Mouse (Mus musculus): ENCODE data around the gene Supt20. TPM values are rescaled to one million over a fixed set of nuclear protein-coding genes. Genes with fewer than 3 reads are reported as not detected.

Supt20 gene
- total and polyA plus RNA-seq, 3 experiments: 34.1 to 69.5 (median 38.6) TPM

DNA sequence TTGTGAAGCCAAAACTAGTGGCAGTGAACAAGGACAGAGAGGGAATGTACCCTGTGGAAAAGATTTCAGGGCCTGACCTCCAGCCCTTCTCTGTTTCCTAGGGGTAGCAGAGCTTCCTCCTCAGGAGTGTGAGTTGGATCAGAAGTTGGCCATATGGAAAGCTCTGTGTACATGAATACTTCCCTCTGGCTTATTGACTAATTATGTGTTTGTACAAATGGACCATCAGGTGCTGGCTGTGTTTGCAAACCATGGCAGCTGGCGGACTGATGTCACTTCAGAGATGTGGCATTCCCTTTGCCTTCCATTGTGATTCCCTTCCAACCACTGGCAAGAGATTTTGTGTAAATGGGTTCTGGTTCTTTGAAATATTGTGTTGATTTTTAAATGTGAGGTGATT is 68.7 kb downstream of the Supt20 start:
- Histone ChIP-seq H3K36me3 (replicated peaks in 1 of 2; ENCODE audit: control insufficient read depth in 1 of 2, insufficient read depth in 1 of 2, low read length in 1 of 2) (no peaks in the 10 kb centered on the region), H3K4me3 (replicated peaks in 1 of 3; ENCODE audit: low read depth in 2 of 3, low read length in 2 of 3, poor library complexity in 1 of 3) (no peak overlapping the region), H3K27ac (ENCODE audit: insufficient read depth, low read depth) (no peak overlapping the region), H3K79me2 (replicated peaks; ENCODE audit: control insufficient read depth, extremely low read depth, insufficient read depth, poor library complexity, severe bottlenecking) (no peaks in the 10 kb centered on the region), H3K9ac (ENCODE audit: insufficient read depth, low read depth) (no peak overlapping the region), H3K4me1 (ENCODE audit: control insufficient read depth in 1 of 2, insufficient read depth in 2 of 2) (no peaks in the 10 kb centered on the region), H3K4me2 (ENCODE audit: insufficient read depth, low read depth, poor library complexity, severe bottlenecking) (no peak overlapping the region), H3K9me3 (replicated peaks; ENCODE audit: low read length) (no peaks in the 10 kb centered on the region), H3K27me3 (replicated peaks) (no peaks in the 10 kb centered on the region)
- dilution Hi-C loops (cut with MboI; ENCODE audit: extremely low pct_ligation_motif_present, extremely low pct_unique_long_range_greater_than_20kb, low sequenced_read_pairs) (no loop called here), in situ Hi-C loops (cut with MboI; ENCODE audit: low pct_ligation_motif_present, low pct_unique_long_range_greater_than_20kb, low sequenced_read_pairs) (no loop called here)
- TF ChIP-seq MAFK (IDR thresholded peaks at IDR 0.05; ENCODE audit: insufficient replicate concordance, low read length): no peak
- no peak for TF ChIP-seq EP300 (IDR thresholded peaks at IDR 0.05; ENCODE audit: low read length)
- no peak for TF ChIP-seq IRF4 (IDR thresholded peaks at IDR 0.05; ENCODE audit: low read depth, low read length)
- TF ChIP-seq JUN (IDR thresholded peaks at IDR 0.05; ENCODE audit: insufficient read depth, low read depth, low read length): no peak
- no peak for TF ChIP-seq CHD2 (IDR thresholded peaks at IDR 0.05; ENCODE audit: low read length)
- no peak for DNase-seq (ENCODE audit: extremely low read depth)

DNA sequence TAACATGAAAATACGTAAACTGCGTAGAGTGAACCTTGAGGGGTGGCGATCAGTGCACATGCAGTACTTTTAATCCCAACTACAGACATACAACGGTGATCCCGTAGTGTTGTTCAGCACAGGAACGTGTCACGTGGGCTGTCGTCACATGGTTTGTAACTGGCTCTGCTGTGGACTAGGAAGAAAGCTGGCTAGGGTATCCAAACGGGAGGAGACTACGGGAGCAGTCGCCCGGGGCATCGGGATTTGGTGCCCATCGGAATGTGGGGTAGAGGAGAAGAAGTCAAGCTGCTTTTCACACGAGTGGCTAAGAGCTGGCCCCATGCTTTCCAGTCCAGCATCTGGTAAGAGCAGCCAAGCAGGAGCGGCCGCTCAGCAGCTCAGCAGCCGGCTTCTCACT is 71.8 kb downstream of the Supt20 start:
- H3K36me3 ChIP-seq (replicated peaks in 1 of 2; ENCODE audit: control insufficient read depth in 1 of 2, insufficient read depth in 1 of 2, low read length in 1 of 2): no peaks in the 10 kb centered on the region
- H3K4me1 ChIP-seq (ENCODE audit: control insufficient read depth in 1 of 2, insufficient read depth in 2 of 2): no peaks in the 10 kb centered on the region
- no peak overlapping the region for H3K4me3 ChIP-seq (replicated peaks in 1 of 3; ENCODE audit: low read depth in 2 of 3, low read length in 2 of 3, poor library complexity in 1 of 3)
- H3K79me2 ChIP-seq (replicated peaks; ENCODE audit: control insufficient read depth, extremely low read depth, insufficient read depth, poor library complexity, severe bottlenecking): no peaks in the 10 kb centered on the region
- no peaks in the 10 kb centered on the region for H3K9me3 ChIP-seq (replicated peaks; ENCODE audit: low read length)
- H3K27me3 ChIP-seq (replicated peaks): no peaks in the 10 kb centered on the region
- dilution Hi-C loops (cut with MboI; ENCODE audit: extremely low pct_ligation_motif_present, extremely low pct_unique_long_range_greater_than_20kb, low sequenced_read_pairs): no loop called here
- no peak overlapping the region for H3K27ac ChIP-seq (ENCODE audit: insufficient read depth, low read depth)
- H3K9ac ChIP-seq (ENCODE audit: insufficient read depth, low read depth): no peak overlapping the region
- H3K4me2 ChIP-seq (ENCODE audit: insufficient read depth, low read depth, poor library complexity, severe bottlenecking): no peak overlapping the region
- no peak for DNase-seq (ENCODE audit: extremely low read depth)
- TF ChIP-seq TBP (conservative IDR thresholded peaks at IDR 0.05; ENCODE audit: low read depth, low read length) (no peak), SMC3 (IDR thresholded peaks at IDR 0.05; ENCODE audit: low read depth, low read length) (no peak), HCFC1 (IDR thresholded peaks at IDR 0.05; ENCODE audit: low read depth, low read length) (no peak), MAFK (IDR thresholded peaks at IDR 0.05; ENCODE audit: insufficient replicate concordance, low read length) (no peak), KAT2A (IDR thresholded peaks at IDR 0.05; ENCODE audit: insufficient replicate concordance, low read length) (no peak), JUN (IDR thresholded peaks at IDR 0.05; ENCODE audit: insufficient read depth, low read depth, low read length) (no peak), CHD2 (IDR thresholded peaks at IDR 0.05; ENCODE audit: low read length) (no peak), RCOR1 (conservative IDR thresholded peaks at IDR 0.05; ENCODE audit: low read depth, low read length) (no peak), USF1 (IDR thresholded peaks at IDR 0.05; ENCODE audit: low read depth, low read length) (no peak), USF2 (conservative IDR thresholded peaks at IDR 0.05; ENCODE audit: low read depth, low read length) (no peak), UBTF (IDR thresholded peaks at IDR 0.05; ENCODE audit: low read depth, low read length) (no peak), ELF1 (IDR thresholded peaks at IDR 0.05; ENCODE audit: low read depth, low read length) (no peak), SIN3A (IDR thresholded peaks at IDR 0.05; ENCODE audit: low read length) (no peak), E2F4 (IDR thresholded peaks at IDR 0.05; ENCODE audit: insufficient replicate concordance, low read depth, low read length) (no peak)
- in situ Hi-C loops (cut with MboI; ENCODE audit: low pct_ligation_motif_present, low pct_unique_long_range_greater_than_20kb, low sequenced_read_pairs): no loop called here
